Mouse (Mus musculus) E14TG2a.4 (cell line): Measurements from ENCODE around the gene Sigmar1.

Experiments
- CTCF ChIP-seq: conservative IDR thresholded peaks from 2 replicates; pipeline ENCODE4 v1.5.1; 2014; ENCODE audit warnings: low read length
- NANOG ChIP-seq: IDR thresholded peaks from 2 replicates; pipeline ENCODE4 v1.6.1; 2014; ENCODE audit warnings: borderline replicate concordance, low read length, mixed read lengths

- TF ChIP-seq CTCF: peak; percentile 42
- TF ChIP-seq NANOG: no peak
These were observed 48.9 kb downstream of the Sigmar1 start for GRCm38 (mm10) chr4:41707011-41707535.
